Mouse (Mus musculus) ES-E14 (cell line): ENCODE data around the gene Chchd2.

Experiments used
- CHD2 ChIP-seq: IDR thresholded peaks from 2 replicates; pipeline ENCODE4 v1.6.1; 2014; ENCODE audit warnings: mild to moderate bottlenecking, low read depth, low read length, inconsistent platforms
- HCFC1 ChIP-seq: IDR thresholded peaks from 2 replicates; pipeline ENCODE4 v1.6.1; 2012; ENCODE audit warnings: low read length, inconsistent platforms, borderline replicate concordance; ENCODE audit not compliant: insufficient read depth
- MAFK ChIP-seq: IDR thresholded peaks from 2 replicates; pipeline ENCODE4 v1.6.1; 2014; ENCODE audit warnings: mild to moderate bottlenecking, low read depth, low read length, inconsistent platforms; ENCODE audit not compliant: insufficient read depth
- ZC3H11A ChIP-seq: IDR thresholded peaks from 2 replicates; pipeline ENCODE4 v1.6.1; 2012; ENCODE audit warnings: low read depth, mild to moderate bottlenecking, inconsistent platforms, low read length, borderline replicate concordance
- ZNF384 ChIP-seq: IDR thresholded peaks from 2 replicates; pipeline ENCODE4 v1.6.1; 2012; ENCODE audit warnings: low read depth, low read length, inconsistent platforms

- TF ChIP-seq ZNF384 (no peak), MAFK (no peak), HCFC1 (no peak), ZC3H11A (no peak), CHD2 (no peak)
These were observed 40.3 kb downstream of the Chchd2 start, which contains the start of gene Sumf2 for GRCm38 (mm10) chr5:129846752-129847557.
